Mouse (Mus musculus) megakaryocyte, embryonic 14.5 days (primary cell): ENCODE data around the gene Gipc1. TPM values are rescaled to one million over a fixed set of nuclear protein-coding genes. Genes with fewer than 3 reads are reported as not detected.

Experiments
- H3K27me3 ChIP-seq: replicated peaks from 2 replicates; pipeline ENCODE3; 2012; ENCODE audit warnings: inconsistent platforms
- H3K36me3 ChIP-seq: replicated peaks from 2 replicates; pipeline ENCODE3; 2012; ENCODE audit warnings: low read length, inconsistent platforms, mixed read lengths
- H3K4me1 ChIP-seq: 2 replicates; pipeline ENCODE4 v1.6.1; 2012; ENCODE audit warnings: inconsistent platforms
- H3K4me3 ChIP-seq: replicated peaks from 2 replicates; pipeline ENCODE3; 2012; ENCODE audit warnings: moderate library complexity, mild to moderate bottlenecking, inconsistent platforms
- H3K9me3 ChIP-seq: 2 replicates; pipeline ENCODE4 v1.6.1; 2012; ENCODE audit warnings: inconsistent platforms
- FLI1 ChIP-seq: IDR thresholded peaks from 2 replicates; pipeline ENCODE4 v1.6.1; 2012; ENCODE audit warnings: low read length, inconsistent platforms, mixed read lengths
- GATA1 ChIP-seq: IDR thresholded peaks from 3 replicates; pipeline ENCODE4 v1.6.1; 2012; ENCODE audit warnings: mixed read lengths, low read length, inconsistent platforms, borderline replicate concordance
- polyA plus RNA-seq: library from polyadenylated mRNA; stranded (reverse); fragments of >175 nt; gene quantifications from 2 replicates; pipeline ENCODE4 v1.2.3, GENCODE M21; 2012; ENCODE audit warnings: low replicate concordance; ENCODE audit not compliant: insufficient read depth

The Gipc1 gene
- polyA plus RNA-seq, 1 experiment = 306 TPM

- Histone ChIP-seq H3K4me1 (peaks cover 26% of the 10 kb centered on the region), H3K4me3 (no peak overlapping the region), H3K36me3 (no peaks in the 10 kb centered on the region), H3K9me3 (peaks cover 19% of the 10 kb centered on the region), H3K27me3 (peaks cover 13% of the 10 kb centered on the region)
- no peak for TF ChIP-seq FLI1
- TF ChIP-seq GATA1 = no peak
Observed at GRCm38 (mm10) chr8:83648031-83648430, 4.4 kb upstream of the Gipc1 start.

- peaks cover 6% of the 10 kb centered on the region for H3K36me3 ChIP-seq
- peaks cover 10% of the 10 kb centered on the region for H3K27me3 ChIP-seq
- peaks cover 19% of the 10 kb centered on the region for H3K9me3 ChIP-seq
- H3K4me1 ChIP-seq = peaks cover 38% of the 10 kb centered on the region
- no peak overlapping the region for H3K4me3 ChIP-seq
- TF ChIP-seq FLI1 = no peak
Observed at GRCm38 (mm10) chr8:83649699-83650098, 2.8 kb upstream of the Gipc1 start.

GRCm38 (mm10) chr8:83652744-83653661, 526 bp downstream of the Gipc1 start:
- H3K36me3 ChIP-seq = peaks cover 37% of the 10 kb centered on the region
- peaks cover 11% of the 10 kb centered on the region for H3K9me3 ChIP-seq
- TF ChIP-seq GATA1 (no peak), FLI1 (no peak)
- peak overlapping the region; percentile 98 for H3K4me3 ChIP-seq
- H3K4me1 ChIP-seq = peaks cover 63% of the 10 kb centered on the region
- H3K27me3 ChIP-seq = no peaks in the 10 kb centered on the region

- no peak for TF ChIP-seq GATA1
- TF ChIP-seq FLI1 = no peak
- Histone ChIP-seq H3K4me1 (peaks cover 66% of the 10 kb centered on the region), H3K4me3 (peak overlapping the region; percentile 98), H3K9me3 (peaks cover 4% of the 10 kb centered on the region), H3K36me3 (peaks cover 40% of the 10 kb centered on the region), H3K27me3 (no peaks in the 10 kb centered on the region)
Observed at GRCm38 (mm10) chr8:83653662-83654017, 1.2 kb downstream of the Gipc1 start.

- TF ChIP-seq FLI1 (no peak), GATA1 (no peak)
- H3K27me3 ChIP-seq = no peaks in the 10 kb centered on the region
- peak overlapping the region; percentile 65 for H3K4me3 ChIP-seq
- peaks cover 72% of the 10 kb centered on the region for H3K4me1 ChIP-seq
- H3K9me3 ChIP-seq = no peaks in the 10 kb centered on the region
- H3K36me3 ChIP-seq = peaks cover 49% of the 10 kb centered on the region
Observed at GRCm38 (mm10) chr8:83654725-83655124, 2.2 kb downstream of the Gipc1 start.

- no peaks in the 10 kb centered on the region for H3K9me3 ChIP-seq
- TF ChIP-seq GATA1 = no peak
- TF ChIP-seq FLI1 = no peak
- peak overlapping the region; percentile 15 for H3K4me3 ChIP-seq
- peaks cover 78% of the 10 kb centered on the region for H3K4me1 ChIP-seq
- peaks cover 62% of the 10 kb centered on the region for H3K36me3 ChIP-seq
- H3K27me3 ChIP-seq = no peaks in the 10 kb centered on the region
Observed at GRCm38 (mm10) chr8:83656043-83656442, 3.6 kb downstream of the Gipc1 start.

GRCm38 (mm10) chr8:83656484-83657246, 4.2 kb downstream of the Gipc1 start:
- Histone ChIP-seq H3K36me3 (peaks cover 68% of the 10 kb centered on the region), H3K4me3 (peak overlapping the region; percentile 84), H3K27me3 (no peaks in the 10 kb centered on the region), H3K4me1 (peaks cover 83% of the 10 kb centered on the region), H3K9me3 (no peaks in the 10 kb centered on the region)
- TF ChIP-seq GATA1 = no peak
- TF ChIP-seq FLI1 = no peak

- peaks cover 93% of the 10 kb centered on the region for H3K36me3 ChIP-seq
- TF ChIP-seq FLI1 (no peak), GATA1 (no peak)
Observed at GRCm38 (mm10) chr8:83660545-83660944, 8.1 kb downstream of the Gipc1 start.

GRCm38 (mm10) chr8:83660995-83661680, 8.7 kb downstream of the Gipc1 start:
- H3K36me3 ChIP-seq = peaks cover 93% of the 10 kb centered on the region
- H3K27me3 ChIP-seq = no peaks in the 10 kb centered on the region
- no peak overlapping the region for H3K4me3 ChIP-seq
- peaks cover 74% of the 10 kb centered on the region for H3K4me1 ChIP-seq
- no peaks in the 10 kb centered on the region for H3K9me3 ChIP-seq
- no peak for TF ChIP-seq GATA1
- no peak for TF ChIP-seq FLI1

More at GRCm38 (mm10) chr8:83660545-83660944, 8.1 kb downstream of the Gipc1 start:
- no peaks in the 10 kb centered on the region for H3K9me3 ChIP-seq
- no peak overlapping the region for H3K4me3 ChIP-seq
- H3K4me1 ChIP-seq = peaks cover 74% of the 10 kb centered on the region
- no peaks in the 10 kb centered on the region for H3K27me3 ChIP-seq

GRCm38 (mm10) chr8:83662421-83662826, 9.9 kb downstream of the Gipc1 start:
- no peak for TF ChIP-seq FLI1
- no peak for TF ChIP-seq GATA1
- Histone ChIP-seq H3K36me3 (peaks cover 94% of the 10 kb centered on the region), H3K4me1 (peaks cover 71% of the 10 kb centered on the region), H3K4me3 (peak overlapping the region; percentile 47), H3K9me3 (no peaks in the 10 kb centered on the region), H3K27me3 (no peaks in the 10 kb centered on the region)
